Mouse (Mus musculus): ENCODE measurements around the gene Tcaf1.
A peak's percentile ranks its signal among the peaks of the same experiment; 100 is the strongest.

The Tcaf1 gene

GRCm38 (mm10) chr6:42709291-42710211 is at the start of gene Tcaf1:
Gene Tcaf1 (minus strand): TSS chr6:42710088.
- DNase-seq = peak; percentile 93 to 95

GRCm38 (mm10) chr6:42756104-42756503 is 46.2 kb upstream of the Tcaf1 start, which contains the start of gene Olfr38:
Gene Olfr38 (plus strand): TSS chr6:42756404.
- DNase-seq = no peak

- DNase-seq = no peak
Measured at GRCm38 (mm10) chr6:42747846-42748245, 38.0 kb upstream of the Tcaf1 start.

- DNase-seq = no peak
Measured at GRCm38 (mm10) chr6:42742303-42742702, 32.4 kb upstream of the Tcaf1 start.

GRCm38 (mm10) chr6:42739071-42739470 is 29.2 kb upstream of the Tcaf1 start, which contains the start of gene Olfr453:
Gene Olfr453 (plus strand): TSS chr6:42739371.
- DNase-seq = no peak

GRCm38 (mm10) chr6:42717973-42718372 is 8.1 kb upstream of the Tcaf1 start:
- no peak for DNase-seq

GRCm38 (mm10) chr6:42714668-42715067 is 4.8 kb upstream of the Tcaf1 start:
- DNase-seq = no peak

GRCm38 (mm10) chr6:42692517-42693190 is 17.2 kb downstream of the Tcaf1 start:
- peak; percentile 92 to 95 for DNase-seq

- DNase-seq = peak; percentile 96 to 97
Measured at GRCm38 (mm10) chr6:42692154-42692516, 17.8 kb downstream of the Tcaf1 start.

GRCm38 (mm10) chr6:42689761-42690160 is 20.1 kb downstream of the Tcaf1 start:
- DNase-seq = no peak

- DNase-seq = no peak
Measured at GRCm38 (mm10) chr6:42687907-42688306, 22.0 kb downstream of the Tcaf1 start.

- DNase-seq = no peak
Measured at GRCm38 (mm10) chr6:42680077-42680476, 29.8 kb downstream of the Tcaf1 start.

- DNase-seq = no peak
Measured at GRCm38 (mm10) chr6:42676011-42676410, 33.9 kb downstream of the Tcaf1 start.

GRCm38 (mm10) chr6:42671767-42672166 is 38.1 kb downstream of the Tcaf1 start:
- no peak for DNase-seq

- no peak for DNase-seq
Measured at GRCm38 (mm10) chr6:42667722-42668121, 42.2 kb downstream of the Tcaf1 start.

- peak; percentile 31 to 45 for DNase-seq
Measured at GRCm38 (mm10) chr6:42661739-42662138, 48.1 kb downstream of the Tcaf1 start.

GRCm38 (mm10) chr6:42644912-42645549 is 64.9 kb downstream of the Tcaf1 start, which contains the start of gene Tcaf2:
Gene Tcaf2 (minus strand): TSS chr6:42645254.
- DNase-seq = peak; percentile 89 to 92

- DNase-seq = no peak
Measured at GRCm38 (mm10) chr6:42634393-42634792, 75.5 kb downstream of the Tcaf1 start.

GRCm38 (mm10) chr6:42631395-42631794 is 78.5 kb downstream of the Tcaf1 start:
- DNase-seq = no peak

Data from cerebellum, postnatal 10 days (tissue).